Mouse (Mus musculus) embryonic facial prominence, embryonic 10.5 days (tissue): ENCODE results near the gene Fam71e1. TPM values are rescaled to one million over a fixed set of nuclear protein-coding genes. Genes with fewer than 3 reads are reported as not detected.

Experiments
- DNase-seq: peaks from one replicate; pipeline ENCODE4 v3.0.0-alpha.2; 2017; ENCODE audit warnings: low spot score
- H3K27ac ChIP-seq: fragments of 300-500 bp; sonication (generic); replicated peaks from 2 replicates; pipeline ENCODE4 v1.5.1; 2016; ENCODE audit warnings: mild to moderate bottlenecking
- H3K27me3 ChIP-seq: fragments of 300-500 bp; sonication (generic); replicated peaks from 2 replicates; pipeline ENCODE4 v1.6.1; 2016; ENCODE audit warnings: low read depth, mild to moderate bottlenecking; ENCODE audit not compliant: poor library complexity, severe bottlenecking
- H3K36me3 ChIP-seq: fragments of 300-500 bp; sonication (generic); replicated peaks from 2 replicates; pipeline ENCODE4 v1.6.1; 2016; ENCODE audit warnings: mild to moderate bottlenecking, moderate library complexity
- H3K4me1 ChIP-seq: fragments of 300-500 bp; sonication (generic); 2 replicates; pipeline ENCODE4 v1.6.1; 2016
- H3K4me3 ChIP-seq: fragments of 300-500 bp; sonication (generic); 2 replicates; pipeline ENCODE4 v1.5.1; 2016; ENCODE audit warnings: mild to moderate bottlenecking, moderate library complexity
- H3K9me3 ChIP-seq: fragments of 300-500 bp; sonication (generic); 2 replicates; pipeline ENCODE4 v1.6.1; 2016; ENCODE audit warnings: mild to moderate bottlenecking
- WGBS: fragments of 180-500 bp; shearing (Covaris S2); methylation state at CpG from one replicate; pipeline ENCODE4 v1.1.7; 2016; 5-methylcytosine and 5-hydroxymethylcytosine counted together
- polyA plus RNA-seq: library from polyadenylated mRNA; unstranded; fragments of >200 nt; fragmentation: Nextera tagmentation; extraction: Ambion mirVana; gene quantifications from 2 replicates; pipeline ENCODE4 v1.2.1, GENCODE M21; 2016

Fam71e1 gene
- polyA plus RNA-seq, 1 experiment from 2014 or later, result 14.4 TPM

DNA sequence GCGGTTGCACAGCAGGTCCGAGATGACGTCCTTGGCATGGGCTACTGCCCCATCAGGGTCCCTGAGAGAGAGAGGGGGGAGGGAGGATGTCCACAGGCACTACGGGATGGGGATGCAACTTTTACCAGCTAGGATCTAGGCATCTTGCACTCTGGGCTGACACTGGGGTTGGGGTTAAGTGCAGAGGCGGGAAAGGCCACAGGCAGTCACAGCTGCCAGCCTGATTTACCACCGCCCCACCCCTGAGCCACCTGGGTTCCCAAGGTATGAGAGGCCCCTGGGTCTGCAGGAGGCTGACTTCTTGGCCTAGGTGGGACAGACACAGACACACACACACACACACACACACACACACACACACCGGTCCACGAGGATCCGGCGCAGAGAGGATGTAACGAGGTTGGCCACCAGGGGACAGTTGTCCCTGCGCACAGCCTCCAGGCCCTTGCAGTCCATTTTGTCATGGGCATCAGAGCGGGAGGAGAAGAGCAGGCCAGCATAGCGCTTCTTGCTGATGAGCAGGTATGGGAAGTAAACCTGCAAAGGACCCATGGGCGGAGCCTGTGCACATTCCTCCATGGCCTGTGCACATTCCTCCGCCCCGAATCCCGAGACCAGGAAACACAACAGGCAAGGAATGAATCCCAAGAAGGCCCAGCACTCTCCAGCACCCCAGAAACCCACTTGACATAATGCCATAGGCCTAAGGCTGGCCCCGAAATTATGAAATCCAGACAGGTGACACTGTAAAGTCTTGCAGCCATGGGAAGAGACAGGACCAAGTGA is 38.5 kb downstream of the Fam71e1 start:
- H3K27me3 ChIP-seq, result peaks cover 1% of the 10 kb centered on the region; the same call in 1 of the 2 replicates
- no peak overlapping the region for H3K27ac ChIP-seq
- no peak for DNase-seq
- WGBS, result 87% methylated on average over 19 of the region's 19 CpGs
- H3K4me3 ChIP-seq, result no peak overlapping the region
- H3K9me3 ChIP-seq, result no peaks in the 10 kb centered on the region
- H3K36me3 ChIP-seq, result peaks cover 79% of the 10 kb centered on the region
- H3K4me1 ChIP-seq, result no peaks in the 10 kb centered on the region; the same call in 1 of the 2 replicates

- WGBS, result 94% methylated on average over 27 of the region's 27 CpGs
- H3K4me3 ChIP-seq, result no peak overlapping the region
- DNase-seq, result no peak
- H3K27ac ChIP-seq, result no peak overlapping the region
- no peaks in the 10 kb centered on the region for H3K9me3 ChIP-seq
- peaks cover 90% of the 10 kb centered on the region for H3K36me3 ChIP-seq
- H3K4me1 ChIP-seq, result no peaks in the 10 kb centered on the region; the same call in 1 of the 2 replicates
- H3K27me3 ChIP-seq, result no peaks in the 10 kb centered on the region
These were observed 39.5 kb downstream of the Fam71e1 start for GRCm38 (mm10) chr7:44535657-44536589.

DNA sequence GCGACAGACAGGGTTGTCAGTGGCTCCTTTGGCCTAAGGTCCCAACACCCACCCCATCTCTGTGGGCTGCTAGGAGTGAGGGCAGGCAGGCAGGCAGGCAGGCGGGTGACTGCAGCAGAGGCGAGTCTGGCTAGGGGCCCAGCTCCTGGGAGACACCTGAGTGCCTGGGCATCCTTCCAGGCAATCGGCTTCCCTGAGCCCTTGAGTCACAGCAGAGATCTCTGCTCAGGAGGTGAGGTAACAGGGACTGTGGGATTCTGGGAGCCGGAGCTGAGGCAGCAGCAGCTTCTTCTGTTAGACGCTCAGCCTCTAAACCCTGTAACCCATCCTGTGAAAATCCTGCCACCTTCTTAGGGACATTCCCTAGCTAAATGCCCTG is 40.2 kb downstream of the Fam71e1 start:
- 90% methylated on average over 6 of the region's 6 CpGs for WGBS
- Histone ChIP-seq H3K4me3 (no peak overlapping the region), H3K27me3 (no peaks in the 10 kb centered on the region), H3K4me1 (no peaks in the 10 kb centered on the region; the same call in 1 of the 2 replicates), H3K36me3 (peaks cover 97% of the 10 kb centered on the region), H3K27ac (no peak overlapping the region), H3K9me3 (no peaks in the 10 kb centered on the region)
- no peak for DNase-seq

- Histone ChIP-seq H3K36me3 (peaks cover 100% of the 10 kb centered on the region), H3K27ac (no peak overlapping the region), H3K27me3 (no peaks in the 10 kb centered on the region), H3K4me3 (no peak overlapping the region), H3K9me3 (no peaks in the 10 kb centered on the region), H3K4me1 (no peaks in the 10 kb centered on the region; the same call in 1 of the 2 replicates)
- DNase-seq, result no peak
- 87% methylated on average over 7 of the region's 7 CpGs for WGBS
These were observed 40.6 kb downstream of the Fam71e1 start for GRCm38 (mm10) chr7:44537009-44537408.

DNA sequence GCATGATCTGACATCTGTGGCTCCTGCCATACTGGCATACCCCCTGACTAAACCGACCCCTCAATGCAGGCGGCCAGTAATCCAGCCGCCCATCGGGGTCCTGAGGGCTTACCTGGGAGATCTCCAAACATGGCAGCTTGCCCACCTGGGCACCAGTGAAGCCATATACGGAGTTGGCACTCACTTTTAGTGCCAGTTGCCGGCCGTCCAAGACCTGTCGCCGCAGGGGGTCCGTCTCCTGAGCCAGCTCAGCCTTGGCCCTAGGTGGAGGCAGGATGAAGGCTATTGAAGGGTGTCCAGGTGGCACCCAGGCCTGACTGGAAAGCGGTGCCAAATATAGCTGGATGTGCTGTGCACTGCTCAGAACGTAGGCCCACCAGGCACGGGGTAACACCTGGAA is 41.1 kb downstream of the Fam71e1 start:
- Histone ChIP-seq H3K36me3 (peaks cover 100% of the 10 kb centered on the region), H3K4me1 (no peaks in the 10 kb centered on the region; the same call in 1 of the 2 replicates), H3K4me3 (no peak overlapping the region), H3K27ac (no peak overlapping the region), H3K9me3 (no peaks in the 10 kb centered on the region), H3K27me3 (no peaks in the 10 kb centered on the region)
- no peak for DNase-seq
- 94% methylated on average over 13 of the region's 13 CpGs for WGBS

DNA sequence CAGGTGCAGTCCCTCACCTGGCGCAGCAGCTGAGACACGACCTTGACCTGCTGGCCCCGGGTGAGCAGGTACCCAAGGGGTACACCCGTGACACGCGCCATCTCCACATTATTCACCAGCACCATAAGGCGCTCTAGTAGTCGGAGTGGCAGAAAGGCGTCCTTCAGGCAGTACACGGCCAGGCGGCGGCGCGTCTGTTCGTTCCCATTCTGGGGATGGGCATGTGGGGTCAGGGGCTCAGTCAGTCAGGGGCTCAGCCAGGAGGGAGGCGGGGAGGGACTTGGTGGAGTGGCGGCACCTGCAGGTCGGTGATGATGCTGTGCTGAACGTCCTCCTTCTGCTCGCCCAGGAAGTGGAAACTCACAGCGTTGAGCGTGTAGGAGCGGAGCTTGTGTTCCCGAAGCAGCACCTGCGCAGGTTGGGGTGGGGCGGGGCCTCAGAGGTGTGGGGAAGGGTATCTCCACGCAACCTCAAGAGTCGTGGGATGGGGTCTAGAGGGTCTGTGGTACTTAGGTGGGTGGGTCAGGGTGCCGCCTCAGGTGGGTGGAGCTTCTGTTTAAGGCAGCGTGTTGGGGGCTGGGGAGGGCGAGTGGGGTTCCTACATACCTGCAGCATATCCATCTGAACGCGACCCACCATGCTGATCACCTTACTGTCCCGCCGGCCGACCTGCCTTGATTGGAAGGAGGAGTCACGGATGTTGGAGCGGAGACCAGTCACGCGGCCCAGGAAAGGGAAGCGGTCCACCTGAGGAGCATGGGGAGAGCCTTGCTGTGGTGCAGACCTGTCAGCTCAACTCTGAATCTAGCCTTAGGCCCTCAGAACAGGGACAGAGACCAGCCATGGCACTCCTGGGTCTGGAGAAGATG is 42.6 kb downstream of the Fam71e1 start:
- Histone ChIP-seq H3K9me3 (no peaks in the 10 kb centered on the region), H3K4me3 (no peak overlapping the region), H3K27ac (no peak overlapping the region), H3K4me1 (no peaks in the 10 kb centered on the region), H3K27me3 (no peaks in the 10 kb centered on the region), H3K36me3 (peaks cover 99% of the 10 kb centered on the region)
- no peak for DNase-seq
- 94% methylated on average over 41 of the region's 41 CpGs for WGBS

DNA sequence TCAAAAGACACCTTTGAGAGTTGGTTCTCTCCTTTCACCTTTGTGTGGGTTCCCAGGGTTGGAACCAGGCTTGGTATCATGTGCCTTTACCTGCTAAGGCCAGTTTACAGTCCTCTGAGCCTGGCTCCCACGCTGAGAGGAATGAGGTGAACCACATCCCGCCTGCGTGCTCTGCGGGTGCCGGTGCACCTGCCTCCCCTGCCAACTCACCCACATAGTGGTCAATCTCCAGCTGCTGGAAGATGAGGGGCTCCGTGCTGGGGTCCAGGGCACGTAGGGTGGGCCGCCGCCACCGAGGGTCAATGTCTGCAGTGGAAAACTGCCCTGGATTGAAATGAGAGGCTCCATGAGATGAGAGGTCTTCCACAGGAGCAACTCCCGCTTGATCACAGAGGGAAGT is 46.2 kb downstream of the Fam71e1 start:
- WGBS, result 94% methylated on average over 11 of the region's 11 CpGs
- Histone ChIP-seq H3K9me3 (peaks cover 8% of the 10 kb centered on the region; the same call in 1 of the 2 replicates), H3K36me3 (peaks cover 86% of the 10 kb centered on the region), H3K27me3 (no peaks in the 10 kb centered on the region), H3K27ac (no peak overlapping the region), H3K4me1 (peaks cover 9% of the 10 kb centered on the region), H3K4me3 (no peak overlapping the region)
- DNase-seq, result no peak

DNA sequence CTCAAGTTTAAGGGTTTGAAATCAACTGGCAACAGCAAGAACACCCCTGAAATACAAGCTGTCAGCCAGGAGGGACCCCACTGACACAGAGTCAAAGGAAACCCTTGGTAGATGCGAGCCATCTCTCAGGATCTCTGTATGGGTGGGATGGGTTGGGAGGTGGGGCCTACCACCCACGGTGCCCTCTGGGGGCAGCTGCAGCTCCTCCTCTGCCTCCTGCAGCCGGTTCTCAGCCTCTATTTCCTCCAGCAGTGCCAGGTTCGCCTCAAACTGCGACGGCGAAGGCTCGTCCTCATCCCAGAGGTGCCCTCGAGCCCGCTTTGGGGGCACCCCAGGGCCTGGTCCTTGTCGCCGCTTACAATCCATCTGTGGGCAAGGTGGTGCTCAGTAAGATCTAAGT is 46.7 kb downstream of the Fam71e1 start:
- Histone ChIP-seq H3K27me3 (no peaks in the 10 kb centered on the region), H3K9me3 (peaks cover 8% of the 10 kb centered on the region; the same call in 1 of the 2 replicates), H3K27ac (no peak overlapping the region), H3K4me1 (peaks cover 14% of the 10 kb centered on the region), H3K4me3 (no peak overlapping the region), H3K36me3 (peaks cover 81% of the 10 kb centered on the region)
- DNase-seq, result no peak
- 83% methylated on average over 12 of the region's 12 CpGs for WGBS

DNA sequence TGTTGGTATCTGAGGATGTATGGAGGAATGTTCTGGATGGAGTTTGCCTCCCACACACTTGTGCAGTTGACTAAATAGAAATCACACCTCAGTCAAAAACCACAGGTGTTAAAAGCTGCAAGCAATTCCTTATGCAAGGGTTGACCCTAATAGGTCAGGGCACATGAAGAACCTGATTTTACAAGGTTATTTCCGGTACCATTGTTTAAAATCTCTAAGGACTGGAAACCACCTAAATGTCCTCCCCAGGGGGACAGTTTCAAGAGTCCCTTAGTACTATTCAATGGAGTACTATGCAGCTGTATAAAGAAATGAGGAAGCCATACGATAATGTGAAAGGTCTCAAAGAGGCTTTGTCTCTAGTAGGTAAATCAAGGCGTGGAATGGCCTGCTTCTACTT is 49.9 kb downstream of the Fam71e1 start:
- DNase-seq, result no peak
- H3K4me3 ChIP-seq, result no peak overlapping the region
- H3K36me3 ChIP-seq, result peaks cover 69% of the 10 kb centered on the region

DNA sequence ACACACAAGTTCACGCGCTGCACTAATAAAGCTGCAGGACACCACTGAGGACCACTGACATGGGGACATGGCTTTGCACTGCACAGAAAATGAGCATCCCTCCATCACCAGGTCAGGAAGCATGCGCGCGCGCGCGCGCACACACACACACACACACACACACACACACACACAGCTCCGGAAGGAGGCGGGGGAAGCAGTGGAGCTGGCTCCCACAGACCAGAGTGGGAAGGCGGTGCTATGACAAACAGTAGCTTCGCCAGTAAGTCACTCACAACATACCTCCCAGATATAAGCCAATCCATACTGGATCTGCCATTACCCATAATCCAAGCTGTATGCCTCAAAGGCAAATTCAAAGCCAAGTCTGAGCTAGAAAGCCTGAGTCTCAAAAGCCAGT is 50.7 kb downstream of the Fam71e1 start:
- H3K9me3 ChIP-seq, result peaks cover 8% of the 10 kb centered on the region; the same call in 1 of the 2 replicates
- H3K36me3 ChIP-seq, result peaks cover 69% of the 10 kb centered on the region
- DNase-seq, result peak; percentile 10
- WGBS, result 93% methylated on average over 13 of the region's 13 CpGs
- H3K4me1 ChIP-seq, result peaks cover 15% of the 10 kb centered on the region
- H3K4me3 ChIP-seq, result peak overlapping the region; percentile 81
- H3K27me3 ChIP-seq, result no peaks in the 10 kb centered on the region
- H3K27ac ChIP-seq, result 0 out of 2 replicates have a peak overlapping the region, but pooled peaks have one; percentile 92

More for the DNA sequence above, 49.9 kb downstream of the Fam71e1 start:
- WGBS, result 95% methylated on average over 3 of the region's 3 CpGs
- H3K27ac ChIP-seq, result no peak overlapping the region
- no peaks in the 10 kb centered on the region for H3K27me3 ChIP-seq
- peaks cover 15% of the 10 kb centered on the region for H3K4me1 ChIP-seq
- H3K9me3 ChIP-seq, result peaks cover 8% of the 10 kb centered on the region; the same call in 1 of the 2 replicates

- Histone ChIP-seq H3K9me3 (peaks cover 8% of the 10 kb centered on the region; the same call in 1 of the 2 replicates), H3K27ac (peak overlapping the region; percentile 92), H3K36me3 (peaks cover 67% of the 10 kb centered on the region), H3K4me1 (peaks cover 20% of the 10 kb centered on the region), H3K4me3 (peak overlapping the region; percentile 81), H3K27me3 (no peaks in the 10 kb centered on the region)
- peak; percentile 19 for DNase-seq
- WGBS, result 35% methylated on average over 5 of the region's 5 CpGs
These were observed 51.3 kb downstream of the Fam71e1 start for GRCm38 (mm10) chr7:44547725-44548124.
